Mouse (Mus musculus) c-Kit-negative CD71-positive TER-119-positive erythroid progenitor cells, embryonic 14.5 days (primary cell): ENCODE measurements around the gene Oxsr1.
"Not testable (repeated sequence)": the region's sequence is repeated elsewhere in the genome, so short reads cannot be mapped to it uniquely, and the experiment has no call there.

Experiments used
- DNase-seq: peaks from one replicate; pipeline ENCODE4 v3.0.0-alpha.2; 2013; ENCODE audit warnings: low read depth, low spot score

Oxsr1 gene

GRCm38 (mm10) chr9:119274814-119275213, 47.4 kb downstream of the Oxsr1 start:
- not testable (repeated sequence) for DNase-seq

- DNase-seq: no peak
These were observed 50.7 kb downstream of the Oxsr1 start for GRCm38 (mm10) chr9:119271496-119271895.

DNA sequence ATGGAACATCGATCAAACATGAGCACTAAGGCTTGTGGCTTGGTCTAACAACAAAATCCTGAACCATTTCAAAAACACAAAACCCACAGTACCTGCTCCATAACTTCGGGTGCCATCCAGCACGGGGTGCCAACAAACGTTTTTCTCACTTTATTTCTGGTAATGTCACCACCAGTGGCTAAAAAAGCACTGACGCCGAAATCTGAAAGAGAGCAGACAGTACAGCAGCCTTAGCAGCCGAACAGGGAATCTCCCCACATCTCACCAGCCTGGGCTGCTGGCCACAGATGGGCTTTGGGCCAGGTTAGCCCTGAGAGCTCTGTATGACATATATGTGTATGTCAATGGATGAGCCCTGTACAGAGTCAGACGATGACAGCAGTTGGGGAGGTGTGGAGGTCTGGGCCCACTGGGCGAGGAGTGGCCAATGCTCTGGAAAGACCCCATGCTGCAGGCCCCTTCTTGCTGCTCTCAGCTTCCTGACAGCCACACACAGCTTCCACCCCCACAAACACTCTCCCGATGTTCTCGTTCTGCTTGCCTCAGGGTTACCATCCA, 53.6 kb downstream of the Oxsr1 start:
- DNase-seq: no peak

- no peak for DNase-seq
These were observed 54.1 kb downstream of the Oxsr1 start for GRCm38 (mm10) chr9:119268120-119268519.

DNA sequence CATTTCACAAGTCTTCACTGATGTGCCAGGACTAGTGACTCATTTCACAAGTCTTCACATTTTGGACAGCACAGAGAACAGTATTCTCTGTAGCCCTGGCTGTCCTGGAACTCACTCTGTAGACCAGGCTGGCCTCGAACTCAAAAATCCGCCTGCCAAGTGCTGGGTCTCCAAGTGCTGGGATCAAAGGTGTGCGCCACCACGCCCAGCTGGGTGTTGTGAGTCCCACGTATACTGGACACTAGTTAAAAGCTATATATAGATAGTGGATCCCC, 56.2 kb downstream of the Oxsr1 start:
- not testable (repeated sequence) for DNase-seq

- DNase-seq: not testable (repeated sequence)
These were observed 56.7 kb downstream of the Oxsr1 start for GRCm38 (mm10) chr9:119265373-119266120.

- DNase-seq: no peak
These were observed 59.2 kb downstream of the Oxsr1 start for GRCm38 (mm10) chr9:119263067-119263466.

- no peak for DNase-seq
These were observed 61.4 kb downstream of the Oxsr1 start for GRCm38 (mm10) chr9:119260825-119261224.

DNA sequence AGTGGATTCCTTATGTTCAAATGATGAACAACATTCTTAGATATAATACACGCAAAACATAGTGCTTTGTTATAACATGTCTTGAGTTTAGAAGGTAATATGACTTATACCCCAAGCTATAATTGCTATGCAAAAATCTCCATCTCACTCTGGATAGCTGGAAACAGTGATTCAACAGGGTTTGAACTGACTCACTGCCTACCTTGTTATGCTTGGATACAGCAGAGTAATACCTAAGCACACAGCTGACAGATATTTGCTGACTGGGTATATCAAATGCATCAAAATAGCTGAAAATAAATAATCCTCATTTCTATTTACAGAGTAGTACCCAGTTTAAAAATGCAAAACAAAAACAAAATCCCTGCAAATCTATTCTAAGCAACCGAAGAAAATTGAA, 63.4 kb downstream of the Oxsr1 start:
- no peak for DNase-seq

DNA sequence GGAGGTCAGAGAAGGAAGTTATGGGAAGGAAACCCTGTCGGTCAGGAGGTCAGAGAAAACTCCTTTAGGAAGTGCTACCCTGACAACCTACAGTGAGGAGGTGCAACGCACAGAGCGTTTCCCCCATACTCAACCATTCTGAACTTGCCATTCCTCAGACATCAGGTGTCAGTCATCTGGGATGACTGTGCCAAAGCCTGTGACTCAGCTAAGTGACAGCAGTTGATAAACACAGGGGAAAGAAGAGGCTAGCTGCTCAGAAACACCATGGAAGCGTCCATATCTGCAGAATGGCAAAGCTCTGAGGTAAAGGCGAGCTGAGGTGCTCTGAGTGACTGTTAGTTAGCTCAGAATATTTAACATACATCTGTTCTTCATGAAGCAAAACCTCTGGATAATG, 64.1 kb downstream of the Oxsr1 start:
- no peak for DNase-seq

GRCm38 (mm10) chr9:119256161-119256560, 66.1 kb downstream of the Oxsr1 start:
- no peak for DNase-seq

- DNase-seq: no peak
These were observed 67.1 kb downstream of the Oxsr1 start for GRCm38 (mm10) chr9:119255096-119255495.

DNA sequence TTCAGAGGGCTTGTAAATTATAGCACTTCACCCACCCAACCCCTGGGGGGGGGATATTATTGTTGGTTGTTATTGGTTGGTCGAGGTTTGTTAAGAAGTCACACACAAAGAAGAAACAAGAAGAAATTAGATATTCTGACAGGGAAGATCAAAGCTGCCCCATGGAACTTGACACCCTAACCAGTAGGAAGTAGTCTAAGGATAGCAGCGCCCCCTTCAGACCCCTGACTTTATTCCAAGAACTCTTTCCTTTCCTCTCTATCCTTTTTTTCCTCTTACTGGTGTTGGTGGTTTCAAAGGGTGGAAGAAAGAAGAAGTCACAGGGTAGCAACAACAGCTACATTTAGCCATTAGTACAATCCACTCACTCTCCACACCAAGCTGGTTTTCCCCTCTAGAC, 68.0 kb downstream of the Oxsr1 start:
- DNase-seq: no peak

DNA sequence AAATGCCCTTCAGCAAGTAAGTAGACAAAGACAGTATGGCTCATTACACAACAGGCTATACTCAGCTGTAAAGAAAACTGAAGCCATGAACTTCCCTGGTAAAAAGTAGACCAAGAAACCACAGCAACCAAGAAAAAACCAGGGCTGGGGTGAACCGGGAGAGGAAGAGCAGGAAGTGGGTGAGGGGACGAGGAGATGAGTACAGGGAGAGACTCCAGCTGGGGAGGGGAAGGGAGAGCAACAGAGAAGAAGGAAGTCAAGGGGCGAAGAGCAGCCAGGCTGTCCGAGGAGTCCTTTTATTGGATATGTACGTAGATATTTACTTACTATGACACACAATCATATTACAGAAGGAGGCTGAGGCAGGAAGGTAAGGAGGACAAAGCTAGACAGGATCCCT, 74.2 kb downstream of the Oxsr1 start:
- DNase-seq: no peak

DNA sequence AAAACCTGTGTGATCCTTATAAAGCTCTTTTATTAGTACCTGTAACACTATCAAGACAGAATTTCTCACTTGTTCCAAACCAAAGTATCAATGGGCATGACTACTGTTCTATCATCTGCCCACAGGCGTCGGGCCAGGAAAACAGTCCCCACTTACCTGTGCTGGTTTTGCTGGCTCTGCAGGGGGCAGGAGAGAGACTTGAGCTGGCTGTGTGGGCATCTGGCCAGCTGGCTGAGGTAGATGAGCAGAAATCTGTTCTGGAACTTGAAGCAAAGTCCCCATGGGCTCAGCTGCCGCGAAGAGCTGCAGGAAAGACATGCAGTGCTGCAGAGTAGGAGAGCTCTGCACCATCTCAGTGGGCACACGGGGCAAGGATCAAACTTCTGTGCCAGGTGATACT, 75.4 kb downstream of the Oxsr1 start:
- no peak for DNase-seq

- DNase-seq: no peak
These were observed 78.2 kb downstream of the Oxsr1 start for GRCm38 (mm10) chr9:119243981-119244380.

DNA sequence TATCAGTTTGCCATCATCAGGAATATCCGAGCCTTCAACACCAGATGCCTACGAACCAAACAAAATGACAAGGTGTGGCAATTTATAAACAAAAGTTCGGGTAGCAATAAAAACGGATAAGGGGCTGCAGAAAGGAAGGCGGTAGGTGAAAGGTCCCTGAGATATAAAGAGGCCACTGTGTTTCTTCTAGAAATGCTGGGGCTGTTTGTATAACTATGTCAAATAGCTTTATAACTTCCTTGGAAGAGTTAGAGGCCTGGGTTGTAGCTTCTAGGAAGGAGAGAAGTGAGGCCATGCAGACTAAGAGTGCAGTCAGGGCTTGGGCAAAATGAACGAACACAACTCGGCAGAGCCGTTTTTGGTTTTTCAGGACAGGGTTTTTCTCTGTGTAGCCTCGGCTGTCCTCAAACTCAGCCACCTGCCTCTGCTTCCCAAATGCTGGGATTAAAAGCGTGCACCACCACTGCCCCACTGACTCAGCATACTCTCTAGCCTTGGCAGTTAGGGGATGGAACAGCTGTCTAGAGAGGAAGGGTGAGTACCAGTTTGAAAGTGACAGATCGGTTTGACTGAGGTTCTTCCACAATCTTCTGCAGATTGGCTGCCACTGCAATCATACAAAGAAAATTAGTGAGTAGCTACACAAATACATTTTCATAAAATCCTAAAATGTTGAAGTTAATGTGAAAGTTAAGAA, 80.9 kb downstream of the Oxsr1 start:
- no peak for DNase-seq

GRCm38 (mm10) chr9:119240286-119240997, 81.8 kb downstream of the Oxsr1 start:
- no peak for DNase-seq

GRCm38 (mm10) chr9:119239274-119239673, 83.0 kb downstream of the Oxsr1 start:
- no peak for DNase-seq

- no peak for DNase-seq
These were observed 83.4 kb downstream of the Oxsr1 start for GRCm38 (mm10) chr9:119238796-119239195.

GRCm38 (mm10) chr9:119231552-119231951, 90.7 kb downstream of the Oxsr1 start:
- DNase-seq: no peak

DNA sequence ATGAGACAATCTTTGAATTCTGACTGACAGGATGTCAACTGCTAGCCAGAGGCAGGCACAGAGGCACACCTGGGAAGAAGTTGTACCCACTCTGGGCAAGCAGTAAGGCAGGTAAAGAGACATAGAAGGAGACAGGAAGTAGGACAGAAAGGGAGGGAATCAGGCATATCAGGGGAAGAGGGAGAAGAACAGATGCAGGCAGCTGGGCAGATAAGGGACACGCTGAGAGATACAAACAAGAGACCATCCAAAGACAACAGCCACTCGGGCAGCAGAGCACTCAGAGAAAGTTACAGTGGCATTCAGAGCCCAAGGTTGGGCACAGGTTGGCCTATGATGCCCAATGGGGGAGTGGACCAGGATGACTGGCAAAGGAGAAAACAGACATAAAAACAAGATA, 91.4 kb downstream of the Oxsr1 start:
- no peak for DNase-seq

DNA sequence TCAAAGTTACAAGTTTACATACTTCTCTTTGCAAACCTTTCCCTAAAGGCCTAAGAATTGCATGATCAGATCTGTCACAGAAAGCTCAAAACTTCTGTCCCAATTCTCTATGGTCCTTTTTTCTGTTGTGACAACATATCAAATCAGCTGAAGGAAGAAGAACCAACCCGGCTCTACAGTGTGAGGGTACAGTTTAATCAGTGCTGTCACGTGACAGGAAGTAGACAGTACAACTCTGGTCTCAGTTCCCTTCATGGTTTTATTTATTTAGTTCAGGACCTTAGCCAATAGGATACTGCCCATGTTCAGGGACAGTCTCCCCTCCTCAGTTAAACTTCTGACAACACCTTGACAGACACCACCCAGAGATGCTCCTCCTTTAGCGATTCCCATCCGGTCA, 102.0 kb downstream of the Oxsr1 start:
- no peak for DNase-seq
